Mouse (Mus musculus): Measurements from ENCODE around the gene Commd2.

Gene Commd2

GRCm38 (mm10) chr3:57651231-57651864, at the start of gene Commd2:
Commd2 (minus strand) TSS chr3:57651715.
- peak; percentile 80 for DNase-seq (ENCODE audit: low read depth, low spot score)

GRCm38 (mm10) chr3:57696779-57697178, 45.3 kb upstream of the Commd2 start:
- DNase-seq (ENCODE audit: low read depth, low spot score): no peak

- no peak for DNase-seq (ENCODE audit: low read depth, low spot score)
Measured at GRCm38 (mm10) chr3:57696249-57696648, 44.7 kb upstream of the Commd2 start.

GRCm38 (mm10) chr3:57692719-57693118, 41.2 kb upstream of the Commd2 start, which contains the start of gene Ankub1:
Ankub1 (minus strand) TSS chr3:57692799.
- no peak for DNase-seq (ENCODE audit: low read depth, low spot score)

- DNase-seq (ENCODE audit: low read depth, low spot score): no peak
Measured at GRCm38 (mm10) chr3:57691772-57692171, 40.3 kb upstream of the Commd2 start.

- no peak for DNase-seq (ENCODE audit: low read depth, low spot score)
Measured at GRCm38 (mm10) chr3:57677786-57678185, 26.3 kb upstream of the Commd2 start.

- DNase-seq (ENCODE audit: low read depth, low spot score): no peak
Measured at GRCm38 (mm10) chr3:57674075-57674474, 22.6 kb upstream of the Commd2 start.

GRCm38 (mm10) chr3:57673586-57673985, 22.1 kb upstream of the Commd2 start:
- no peak for DNase-seq (ENCODE audit: low read depth, low spot score)

GRCm38 (mm10) chr3:57667054-57667723, 15.7 kb upstream of the Commd2 start:
- DNase-seq (ENCODE audit: low read depth, low spot score): peak; percentile 85

- DNase-seq (ENCODE audit: low read depth, low spot score): no peak
Measured at GRCm38 (mm10) chr3:57665880-57666279, 14.4 kb upstream of the Commd2 start.

- DNase-seq (ENCODE audit: low read depth, low spot score): no peak
Measured at GRCm38 (mm10) chr3:57664682-57665081, 13.2 kb upstream of the Commd2 start.

GRCm38 (mm10) chr3:57663731-57664130, 12.2 kb upstream of the Commd2 start:
- DNase-seq (ENCODE audit: low read depth, low spot score): peak; percentile 79

- no peak for DNase-seq (ENCODE audit: low read depth, low spot score)
Measured at GRCm38 (mm10) chr3:57658608-57659007, 7.1 kb upstream of the Commd2 start.

GRCm38 (mm10) chr3:57653646-57654045, 2.1 kb upstream of the Commd2 start:
- DNase-seq (ENCODE audit: low read depth, low spot score): no peak

GRCm38 (mm10) chr3:57652485-57652884, 970 bp upstream of the Commd2 start:
- no peak for DNase-seq (ENCODE audit: low read depth, low spot score)

GRCm38 (mm10) chr3:57651865-57652259, 347 bp upstream of the Commd2 start:
- DNase-seq (ENCODE audit: low read depth, low spot score): no peak

GRCm38 (mm10) chr3:57643191-57643590, 8.3 kb downstream of the Commd2 start:
- DNase-seq (ENCODE audit: low read depth, low spot score): no peak

GRCm38 (mm10) chr3:57637596-57637995, 13.9 kb downstream of the Commd2 start:
- no peak for DNase-seq (ENCODE audit: low read depth, low spot score)

GRCm38 (mm10) chr3:57634763-57635487, 16.6 kb downstream of the Commd2 start:
- DNase-seq (ENCODE audit: low read depth, low spot score): no peak

- no peak for DNase-seq (ENCODE audit: low read depth, low spot score)
Measured at GRCm38 (mm10) chr3:57626954-57627513, 24.5 kb downstream of the Commd2 start.

GRCm38 (mm10) chr3:57625275-57625997, 26.1 kb downstream of the Commd2 start:
- peak; percentile 88 for DNase-seq (ENCODE audit: low read depth, low spot score)

- DNase-seq (ENCODE audit: low read depth, low spot score): no peak
Measured at GRCm38 (mm10) chr3:57619718-57620117, 31.8 kb downstream of the Commd2 start.

All from forelimb bud, embryonic 11.5 days (tissue).